Mouse (Mus musculus) frontal cortex, postnatal 36 days (tissue): ENCODE results near the gene Nifk.

Experiments used
- DNase-seq, 2 experiments: peaks; one replicate each; pipeline ENCODE4 v3.0.0; 2022; ENCODE audit warnings: low spot score in 2 of 2

Nifk gene

DNA sequence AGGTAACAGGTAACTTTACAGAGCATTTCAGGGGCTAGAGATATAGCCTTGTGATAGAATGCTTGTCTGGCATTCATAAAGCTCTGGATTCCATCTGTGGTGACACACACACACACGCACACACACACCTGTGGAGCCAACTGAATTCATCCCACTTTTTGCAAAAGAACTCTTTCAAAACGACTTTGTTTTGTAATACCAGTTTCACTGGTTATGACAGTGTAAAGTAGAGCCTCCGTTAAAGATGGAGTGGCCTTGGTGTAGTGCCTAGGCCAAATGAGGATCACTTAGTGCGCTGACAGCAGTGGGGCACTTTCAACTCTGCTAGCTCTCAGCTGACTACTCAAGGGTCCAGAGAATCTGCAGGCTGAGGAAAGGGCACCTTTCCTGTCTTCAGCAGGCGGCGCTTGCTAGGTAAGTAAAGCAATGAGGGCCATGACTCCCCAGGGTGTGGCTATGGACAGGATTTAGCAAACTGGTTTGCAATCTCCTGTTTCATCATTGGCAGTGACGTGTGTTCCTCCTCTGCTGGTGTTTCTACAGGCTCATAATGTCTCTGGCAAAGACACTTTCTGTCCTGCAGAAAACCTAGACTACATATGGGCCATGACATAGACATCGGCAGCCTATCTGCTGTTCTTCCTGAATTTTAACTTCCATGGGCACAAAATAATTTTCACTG is 58.6 kb downstream of the Nifk start:
- no peak for DNase-seq
